Mouse (Mus musculus): ENCODE results near the gene Gstk1. TPM values are rescaled to one million over a fixed set of nuclear protein-coding genes. Genes with fewer than 3 reads are reported as not detected.

The Gstk1 gene
- total RNA-seq, 4 experiments from 2014 or later = 139 to 181 (median 156) TPM

GRCm38 (mm10) chr6:42265391-42266330 lies 19.9 kb downstream of the Gstk1 start:
- DNase-seq (ENCODE audit: low spot score) = no peak

DNA sequence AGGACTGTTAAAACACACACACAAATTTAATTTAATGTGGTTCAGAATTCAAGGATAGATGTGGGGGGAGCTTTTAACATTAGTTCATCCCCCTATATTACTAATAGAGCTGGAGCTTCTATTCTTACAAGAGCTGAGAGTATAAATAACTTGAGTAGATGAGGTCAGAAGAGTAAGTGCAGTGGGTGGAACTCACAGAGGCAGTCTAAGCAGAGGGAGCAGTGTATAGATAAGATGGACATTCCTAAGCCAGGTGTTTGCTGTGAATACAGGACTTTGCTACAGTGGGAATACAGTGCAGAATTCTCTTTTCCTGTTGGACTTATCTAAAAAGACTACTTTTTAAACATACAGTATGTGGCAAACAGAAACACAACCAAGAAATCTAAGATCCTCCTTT lies 25.1 kb downstream of the Gstk1 start:
- no peak for DNase-seq (ENCODE audit: low spot score)

- no peak for DNase-seq (ENCODE audit: low spot score)
Observed at GRCm38 (mm10) chr6:42276151-42276550, 30.4 kb downstream of the Gstk1 start.

DNA sequence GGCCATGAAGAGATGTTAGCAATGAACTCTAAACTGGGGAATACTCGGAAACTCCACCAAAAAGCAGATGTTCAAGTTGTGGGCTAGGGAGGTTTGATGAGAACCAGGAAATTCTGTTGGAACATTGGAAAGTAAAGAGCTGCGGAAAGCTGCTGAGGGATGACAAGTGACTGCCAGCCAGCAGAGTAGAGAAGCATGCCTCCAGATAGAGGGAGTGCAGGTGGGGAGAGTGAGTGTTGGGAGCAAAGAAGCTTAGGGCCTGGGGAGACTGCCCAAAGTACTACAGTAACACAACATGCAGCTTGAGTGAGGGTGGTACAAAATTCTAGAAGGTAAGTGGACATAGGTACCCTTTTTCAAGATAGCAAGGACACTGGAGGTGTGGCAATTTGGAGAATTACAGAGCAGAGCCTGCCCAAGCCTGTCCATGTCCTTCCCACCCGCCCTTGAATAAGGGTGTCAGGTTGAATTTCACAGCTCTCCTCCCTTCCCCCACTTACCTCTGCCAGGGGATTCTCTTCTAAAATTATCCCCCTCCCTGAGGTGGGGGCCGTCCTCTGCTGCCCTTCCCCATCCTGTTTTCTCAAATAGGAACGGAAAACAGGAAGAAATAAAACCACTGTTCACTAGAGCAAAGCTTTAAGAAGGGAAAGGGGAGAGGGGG lies 37.3 kb downstream of the Gstk1 start:
- DNase-seq (ENCODE audit: low spot score) = no peak

DNA sequence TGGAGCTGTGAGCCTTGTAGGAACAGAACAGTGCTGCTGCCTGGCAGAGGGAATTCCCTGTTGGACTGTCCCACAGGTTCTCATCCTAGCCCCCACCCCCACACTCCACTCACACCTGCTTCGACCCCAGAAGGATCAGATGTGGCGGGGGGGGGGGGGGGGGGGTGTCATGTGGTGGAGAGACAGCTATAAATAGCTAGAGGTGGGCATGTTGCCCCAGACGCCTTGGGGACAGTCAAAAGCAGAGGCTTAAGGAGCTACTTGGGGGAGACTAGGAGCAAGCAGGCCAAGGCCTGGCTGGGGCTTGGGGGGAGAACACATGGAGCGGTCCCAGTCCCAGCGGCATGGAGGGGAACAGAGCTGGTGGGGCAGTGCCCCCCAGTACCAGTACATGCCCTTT lies 40.7 kb downstream of the Gstk1 start, which contains the start of gene Clcn1:
Gene Clcn1 (plus strand): TSS at position 238 of the 400 bp plus-strand sequence.
- DNase-seq (ENCODE audit: low spot score) = no peak

DNA sequence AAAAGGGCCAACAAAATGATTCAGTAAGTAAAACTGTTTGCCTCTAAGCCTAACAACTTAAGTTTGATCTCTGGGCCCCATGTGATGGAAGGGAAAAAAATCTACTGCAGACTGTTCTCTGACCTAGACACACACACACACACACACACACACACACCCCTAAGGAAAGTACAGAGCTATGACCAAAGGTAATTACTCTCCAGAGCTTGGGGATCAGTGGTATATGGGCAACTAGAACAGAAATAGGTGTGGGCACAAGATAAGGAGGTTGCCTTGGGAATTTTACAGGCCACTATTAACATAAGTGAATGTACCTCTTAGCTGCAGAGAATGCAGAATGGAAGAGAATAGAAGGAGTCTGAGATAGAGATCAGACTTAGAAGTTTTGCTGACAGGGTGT lies 41.8 kb downstream of the Gstk1 start:
- DNase-seq (ENCODE audit: low spot score) = no peak

- no peak for DNase-seq (ENCODE audit: low spot score)
Observed at GRCm38 (mm10) chr6:42293327-42293726, 47.6 kb downstream of the Gstk1 start.

DNA sequence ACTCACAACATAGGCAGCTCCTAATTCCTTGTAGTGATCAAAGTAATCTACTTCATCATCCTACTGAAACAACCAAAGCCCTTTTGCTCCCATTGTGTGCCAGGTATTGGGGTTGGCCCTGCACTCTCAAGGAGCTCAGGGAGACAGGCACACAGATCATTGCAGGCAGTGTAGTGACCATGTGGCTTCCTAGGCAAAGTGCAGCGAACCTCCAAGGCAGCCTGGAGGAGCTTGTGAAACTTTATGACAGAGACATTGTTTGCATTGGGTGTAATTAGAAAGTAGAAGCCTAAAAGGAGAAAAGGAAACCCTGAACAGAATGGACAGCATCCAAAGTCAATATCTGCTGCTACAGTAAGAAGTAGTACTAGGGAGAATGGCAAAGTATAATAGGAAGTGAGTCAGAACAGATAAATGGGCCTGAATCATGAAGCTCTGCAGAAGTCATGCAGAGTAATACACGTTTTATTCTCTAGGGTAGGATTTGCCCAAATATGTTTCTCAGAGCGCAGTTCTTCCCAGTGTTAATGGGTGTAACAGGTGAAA lies 49.9 kb downstream of the Gstk1 start:
- peak; percentile 9 for DNase-seq (ENCODE audit: low spot score)

DNA sequence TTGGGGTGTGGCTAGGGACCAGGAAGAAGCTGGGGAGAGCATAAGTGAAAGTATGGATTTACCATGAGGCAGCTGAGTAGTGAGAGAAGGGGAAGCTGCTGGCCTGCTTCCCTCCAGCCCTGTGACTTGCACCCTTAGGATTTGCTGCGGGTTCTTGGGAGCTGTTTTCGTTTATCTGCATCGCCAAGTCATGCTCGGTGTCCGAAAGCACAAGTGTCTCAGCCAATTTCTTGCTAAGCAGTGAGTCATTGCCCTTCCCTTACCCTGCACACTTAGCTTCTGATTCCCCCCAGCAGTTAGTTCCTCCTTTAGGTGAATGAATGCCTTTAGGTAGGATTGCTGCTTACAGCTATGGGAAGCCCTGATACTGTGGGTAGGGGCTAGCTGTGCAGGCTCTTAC lies 53.6 kb downstream of the Gstk1 start:
- no peak for DNase-seq (ENCODE audit: low spot score)

Other genes starting within 250 kb of the Gstk1 start
- gene Sva, start 207.5 kb upstream of the Gstk1 start, total RNA-seq (2022) = not detected
- not detected for gene Tas2r139, start 105.0 kb upstream of the Gstk1 start, total RNA-seq (2022)
- not detected for gene Tas2r144, start 30.6 kb upstream of the Gstk1 start, total RNA-seq (2022)
- under 1 TPM in 2 of 4 experiments, not detected in 2; 0.30 to 0.62 TPM for gene Tmem139, start 16.0 kb downstream of the Gstk1 start, total RNA-seq (2022)
- gene Casp2, start 19.1 kb downstream of the Gstk1 start, total RNA-seq (2022) = 1 to 10 TPM; 6.3 to 9.6 (median 7.5) TPM
- 10 to 100 TPM in 1 of 4 experiments, 1 to 10 TPM in 3; 4.6 to 10.8 (median 7.5) TPM for gene Clcn1, start 40.8 kb downstream of the Gstk1 start, total RNA-seq (2022)
- gene Fam131b, start 78.7 kb downstream of the Gstk1 start, total RNA-seq (2022) = under 1 TPM; 0.44 to 0.82 (median 0.51) TPM
- 10 to 100 TPM; 39.3 to 47.4 (median 44.6) TPM for gene Zyx, start 103.7 kb downstream of the Gstk1 start, total RNA-seq (2022)
- gene Epha1, start 127.3 kb downstream of the Gstk1 start, total RNA-seq (2022) = under 1 TPM; 0.19 to 0.37 (median 0.27) TPM
- not detected for gene Tas2r143, start 154.3 kb downstream of the Gstk1 start, total RNA-seq (2022)
- gene Tas2r135, start 159.5 kb downstream of the Gstk1 start, total RNA-seq (2022) = under 1 TPM in 1 of 4 experiments, not detected in 3; 0.25 TPM
- gene Tas2r126, start 188.6 kb downstream of the Gstk1 start, total RNA-seq (2022) = not detected
- gene Olfr458, start 219.3 kb downstream of the Gstk1 start, total RNA-seq (2022) = not detected
- gene Olfr457, start 230.4 kb downstream of the Gstk1 start, total RNA-seq (2022) = not detected
- not detected for gene Olfr456, start 241.3 kb downstream of the Gstk1 start, total RNA-seq (2022)